Mouse (Mus musculus) ES-E14 (cell line): ENCODE data around the gene Arf4.

Experiments used
- CHD2 ChIP-seq: IDR thresholded peaks from 2 replicates; pipeline ENCODE4 v1.6.1; 2014; ENCODE audit warnings: mild to moderate bottlenecking, low read depth, low read length, inconsistent platforms
- HCFC1 ChIP-seq: IDR thresholded peaks from 2 replicates; pipeline ENCODE4 v1.6.1; 2012; ENCODE audit warnings: low read length, inconsistent platforms, borderline replicate concordance; ENCODE audit not compliant: insufficient read depth
- MAFK ChIP-seq: IDR thresholded peaks from 2 replicates; pipeline ENCODE4 v1.6.1; 2014; ENCODE audit warnings: mild to moderate bottlenecking, low read depth, low read length, inconsistent platforms; ENCODE audit not compliant: insufficient read depth
- ZC3H11A ChIP-seq: IDR thresholded peaks from 2 replicates; pipeline ENCODE4 v1.6.1; 2012; ENCODE audit warnings: low read depth, mild to moderate bottlenecking, inconsistent platforms, low read length, borderline replicate concordance
- ZNF384 ChIP-seq: IDR thresholded peaks from 2 replicates; pipeline ENCODE4 v1.6.1; 2012; ENCODE audit warnings: low read depth, low read length, inconsistent platforms

DNA sequence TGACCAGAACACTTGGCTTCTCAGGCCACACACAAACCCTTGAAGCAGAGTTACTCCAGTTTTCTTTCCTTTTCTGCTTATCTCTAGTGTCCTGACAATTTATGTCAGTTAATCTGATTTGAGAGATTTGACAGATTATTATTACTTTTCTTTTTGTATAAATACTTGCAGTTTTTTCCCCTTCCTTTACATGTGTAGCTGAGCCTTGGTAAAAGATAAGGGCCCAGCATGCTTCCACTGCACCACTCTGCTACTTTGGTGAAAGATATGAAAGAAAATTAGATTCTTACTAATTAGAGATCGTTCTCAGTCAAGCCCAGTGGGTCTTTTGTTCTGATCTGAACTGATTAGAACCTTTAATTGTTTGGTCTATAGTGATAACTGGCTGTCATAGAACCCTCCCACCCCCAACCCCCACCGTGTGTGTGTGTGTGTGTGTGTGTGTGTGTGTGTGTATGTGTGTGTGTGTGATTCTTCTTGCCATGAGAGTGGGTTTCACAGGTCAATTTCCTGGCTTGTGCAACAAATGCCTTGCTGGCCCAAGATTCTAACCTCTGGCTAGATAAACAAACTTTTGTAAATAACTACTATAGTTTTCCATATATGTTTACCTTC, 44.5 kb upstream of the Arf4 start:
- no peak for TF ChIP-seq MAFK
- no peak for TF ChIP-seq HCFC1
- TF ChIP-seq ZNF384 = no peak
- no peak for TF ChIP-seq ZC3H11A
- TF ChIP-seq CHD2 = no peak
